Mouse (Mus musculus): ENCODE results near the gene Fam89b.
"Not testable (repeated sequence)": the region's sequence is repeated elsewhere in the genome, so short reads cannot be mapped to it uniquely, and the experiment has no call there.

Fam89b gene

GRCm38 (mm10) chr19:5713730-5714129 is 15.7 kb downstream of the Fam89b start:
- in situ Hi-C loops (cut with MboI; ENCODE audit: low sequenced_read_pairs): no loop called here

DNA sequence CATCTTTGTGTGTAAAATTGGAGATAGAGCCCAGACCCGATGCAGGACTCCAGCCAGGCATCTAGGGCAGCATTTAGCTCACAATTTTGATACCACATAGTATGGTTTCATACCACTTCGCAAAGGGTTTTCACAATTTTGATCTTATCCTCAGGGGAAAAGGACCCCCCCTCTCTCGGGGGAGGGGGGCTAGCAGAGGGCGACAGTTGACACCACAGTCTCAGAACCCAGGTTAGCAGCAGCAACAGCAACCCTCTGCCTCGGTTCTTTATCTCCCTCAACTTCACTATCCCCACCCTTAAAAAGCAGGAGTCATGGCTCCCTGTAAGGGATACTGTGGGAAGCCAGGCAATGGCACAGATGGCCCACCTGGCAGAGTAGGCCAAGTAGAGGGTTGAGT is 16.2 kb downstream of the Fam89b start:
- in situ Hi-C loops (cut with MboI; ENCODE audit: low sequenced_read_pairs): no loop called here

GRCm38 (mm10) chr19:5711907-5712460 is 17.5 kb downstream of the Fam89b start:
- in situ Hi-C loops (cut with MboI; ENCODE audit: low sequenced_read_pairs): no loop called here

GRCm38 (mm10) chr19:5711218-5711617 is 18.2 kb downstream of the Fam89b start:
- in situ Hi-C loops (cut with MboI; ENCODE audit: low sequenced_read_pairs): no loop called here

- in situ Hi-C loops (cut with MboI; ENCODE audit: low sequenced_read_pairs): no loop called here
Observed at GRCm38 (mm10) chr19:5710581-5710980, 18.9 kb downstream of the Fam89b start.

GRCm38 (mm10) chr19:5710068-5710467 is 19.4 kb downstream of the Fam89b start:
- in situ Hi-C loops (cut with MboI; ENCODE audit: low sequenced_read_pairs): no loop called here

DNA sequence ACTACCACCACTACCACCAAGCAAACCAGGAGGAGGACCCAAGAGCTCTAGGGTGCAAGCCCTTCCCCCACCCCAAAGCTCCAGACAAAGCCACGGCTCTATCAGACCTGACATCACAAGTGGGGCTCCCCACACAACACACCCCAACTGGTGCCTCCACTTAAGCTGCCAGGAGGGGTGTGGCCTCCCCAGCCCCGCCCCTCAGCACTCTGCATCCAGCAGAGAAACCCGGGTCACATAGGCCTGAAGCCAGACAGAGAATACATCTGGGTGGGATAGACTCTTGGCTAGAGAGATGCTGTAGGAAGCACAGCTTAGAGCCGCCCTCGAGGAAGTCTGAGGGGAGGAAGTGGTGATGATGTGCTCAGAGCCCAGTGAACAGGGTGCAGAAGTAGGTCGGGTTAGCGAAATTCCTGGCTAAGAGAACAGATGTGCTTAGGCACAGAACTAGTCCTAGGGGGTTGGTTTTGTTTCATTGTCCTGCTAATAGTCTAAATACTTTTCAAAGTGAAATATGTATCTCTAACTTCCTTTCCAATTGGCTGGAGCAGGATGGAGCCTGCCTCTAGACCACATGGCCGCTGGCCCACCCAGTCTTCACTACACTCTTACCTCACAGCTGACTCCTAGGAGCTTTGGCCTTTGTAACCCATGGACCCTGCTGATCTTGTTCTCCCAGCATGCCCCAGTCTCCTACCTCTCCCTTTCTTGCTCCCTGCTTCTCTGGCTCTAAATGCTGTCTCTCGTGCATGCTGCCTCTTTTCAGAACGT is 24.5 kb downstream of the Fam89b start:
- in situ Hi-C loops (cut with MboI; ENCODE audit: low sequenced_read_pairs): no loop called here

- in situ Hi-C loops (cut with MboI; ENCODE audit: low sequenced_read_pairs): no loop called here
Observed at GRCm38 (mm10) chr19:5704163-5704800, 25.2 kb downstream of the Fam89b start, which contains the start of gene Kcnk7. Kcnk7 (plus strand) TSS chr19:5704367.

- in situ Hi-C loops (cut with MboI; ENCODE audit: low sequenced_read_pairs): no loop called here
Observed at GRCm38 (mm10) chr19:5695849-5696462, 33.5 kb downstream of the Fam89b start.

- in situ Hi-C loops (cut with MboI; ENCODE audit: low sequenced_read_pairs): no loop called here
Observed at GRCm38 (mm10) chr19:5693801-5694200, 35.7 kb downstream of the Fam89b start.

GRCm38 (mm10) chr19:5692913-5693396 is 36.5 kb downstream of the Fam89b start:
- in situ Hi-C loops (cut with MboI; ENCODE audit: low sequenced_read_pairs): no loop called here

- in situ Hi-C loops (cut with MboI; ENCODE audit: low sequenced_read_pairs): no loop called here
Observed at GRCm38 (mm10) chr19:5692086-5692912, 37.2 kb downstream of the Fam89b start.

DNA sequence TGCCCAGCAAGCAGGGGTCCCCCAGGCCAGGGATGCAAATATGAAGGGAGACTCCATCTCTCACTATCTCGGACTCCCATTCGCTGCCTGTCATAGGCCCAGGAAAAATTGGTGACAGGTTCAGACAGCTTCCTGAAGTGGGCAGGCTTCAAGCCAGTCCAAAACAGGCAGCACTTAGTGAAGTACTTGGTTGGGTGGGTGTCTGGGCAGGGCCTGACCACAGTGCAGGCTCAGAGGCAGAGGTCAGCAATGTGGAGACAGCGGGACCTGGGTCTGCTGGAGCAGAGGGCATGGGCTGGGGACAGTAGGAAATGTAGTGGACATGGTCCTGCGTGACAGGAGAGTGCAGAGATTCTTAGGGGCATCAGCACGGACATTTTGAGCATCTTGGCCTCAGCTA is 37.9 kb downstream of the Fam89b start:
- in situ Hi-C loops (cut with MboI; ENCODE audit: low sequenced_read_pairs): no loop called here

DNA sequence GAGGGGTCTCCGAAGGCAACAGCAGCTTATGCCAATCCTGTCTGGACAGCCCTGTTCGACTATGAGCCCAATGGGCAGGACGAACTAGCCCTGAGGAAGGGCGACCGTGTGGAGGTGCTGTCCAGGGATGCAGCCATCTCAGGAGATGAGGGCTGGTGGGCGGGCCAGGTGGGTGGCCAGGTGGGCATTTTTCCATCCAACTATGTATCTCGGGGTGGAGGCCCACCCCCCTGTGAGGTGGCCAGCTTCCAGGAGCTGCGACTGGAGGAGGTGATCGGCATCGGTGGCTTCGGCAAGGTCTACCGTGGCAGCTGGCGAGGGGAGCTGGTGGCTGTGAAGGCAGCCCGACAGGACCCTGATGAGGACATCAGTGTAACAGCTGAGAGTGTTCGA is 39.1 kb downstream of the Fam89b start:
- in situ Hi-C loops (cut with MboI; ENCODE audit: low sequenced_read_pairs): no loop called here

DNA sequence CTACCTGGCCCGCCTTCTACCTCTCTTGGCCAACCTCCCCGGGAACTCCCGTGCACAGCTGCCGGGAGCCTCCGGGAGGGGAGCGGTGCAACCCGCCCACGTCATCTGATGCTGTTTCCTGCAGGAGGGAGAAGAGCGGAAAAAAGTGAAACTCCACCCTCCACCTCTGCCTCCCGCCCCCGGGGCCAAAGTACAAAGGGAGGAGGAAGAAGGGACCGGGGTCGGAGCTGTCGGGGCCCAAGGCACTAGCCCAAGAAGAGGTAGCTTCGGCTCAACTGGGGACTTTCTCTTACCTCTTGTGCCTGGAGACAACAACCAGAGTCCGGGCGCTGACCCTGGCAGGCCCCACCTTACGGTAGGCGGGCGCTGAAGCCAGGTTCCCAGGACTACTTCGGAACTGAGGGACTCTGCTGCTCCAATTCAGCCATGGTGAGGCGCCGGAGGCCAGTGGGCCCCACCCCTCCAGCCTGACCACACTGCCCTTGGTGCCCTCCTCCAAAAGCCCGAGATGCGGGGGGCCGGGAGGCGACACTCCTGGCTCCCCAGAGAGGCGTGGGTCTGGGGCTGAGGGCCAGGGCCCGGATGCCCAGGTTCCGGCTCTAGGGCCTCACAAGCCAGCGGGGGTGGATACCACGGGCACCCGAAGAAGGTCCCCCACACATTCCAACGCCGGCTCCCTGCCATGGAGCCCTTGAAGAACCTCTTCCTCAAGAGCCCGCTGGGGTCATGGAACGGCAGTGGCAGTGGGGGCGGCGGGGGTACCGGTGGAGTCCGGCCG is 39.7 kb downstream of the Fam89b start:
- in situ Hi-C loops (cut with MboI; ENCODE audit: low sequenced_read_pairs): no loop called here

- in situ Hi-C loops (cut with MboI; ENCODE audit: low sequenced_read_pairs): no loop called here
Observed at GRCm38 (mm10) chr19:5689088-5689428, 40.4 kb downstream of the Fam89b start.

DNA sequence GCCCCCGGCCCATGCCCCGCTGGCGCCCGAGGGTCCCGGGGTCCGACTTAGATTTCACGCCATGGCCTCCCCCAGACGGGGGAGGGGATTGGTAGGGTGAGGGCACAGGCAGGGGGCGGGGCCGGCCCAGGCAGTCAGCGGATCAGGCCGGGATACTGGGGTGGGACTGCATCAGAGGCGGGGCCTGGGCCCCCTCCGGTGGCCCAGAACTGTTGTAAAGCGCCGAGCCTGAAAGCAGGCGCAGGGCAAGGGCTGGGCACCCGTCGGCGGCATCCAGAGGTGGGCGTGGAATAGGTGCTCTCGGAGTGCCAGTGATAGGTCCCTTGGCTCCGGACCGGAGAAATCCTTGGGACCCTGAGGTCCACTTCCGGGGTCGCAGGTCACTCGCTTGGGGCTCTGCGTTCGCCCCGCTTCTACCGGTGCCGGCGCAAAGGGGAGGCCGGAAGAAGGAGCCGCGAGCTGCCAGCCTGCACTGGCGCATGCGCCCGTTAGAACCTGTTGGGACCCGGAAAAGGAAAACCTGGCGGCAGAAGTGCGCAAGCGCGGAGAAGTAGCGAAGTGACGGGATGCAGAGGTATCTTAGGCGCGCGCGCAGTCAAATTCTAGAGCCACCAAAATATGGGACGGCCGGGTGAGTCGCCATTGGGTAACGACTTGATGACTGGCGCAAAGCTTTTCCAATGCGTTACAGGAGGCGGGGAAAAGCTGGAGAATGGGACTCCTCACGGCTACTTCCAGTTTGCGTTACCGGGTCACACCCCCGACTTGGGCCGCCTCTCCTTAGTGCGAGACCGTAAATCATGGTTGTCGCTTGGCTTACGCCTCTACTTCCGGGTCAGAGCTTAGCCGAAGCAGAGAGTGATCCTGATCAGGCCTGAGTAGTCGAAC is 41.0 kb downstream of the Fam89b start, which contains the start of the genes Map3k11 and Pcnx3:
Gene Map3k11 (plus strand): TSS at position 543 of the 888 bp plus-strand sequence.
Gene Pcnx3 (minus strand): TSS at position 709 of the 888 bp plus-strand sequence.
- in situ Hi-C loops (cut with MboI; ENCODE audit: low sequenced_read_pairs): no loop called here

DNA sequence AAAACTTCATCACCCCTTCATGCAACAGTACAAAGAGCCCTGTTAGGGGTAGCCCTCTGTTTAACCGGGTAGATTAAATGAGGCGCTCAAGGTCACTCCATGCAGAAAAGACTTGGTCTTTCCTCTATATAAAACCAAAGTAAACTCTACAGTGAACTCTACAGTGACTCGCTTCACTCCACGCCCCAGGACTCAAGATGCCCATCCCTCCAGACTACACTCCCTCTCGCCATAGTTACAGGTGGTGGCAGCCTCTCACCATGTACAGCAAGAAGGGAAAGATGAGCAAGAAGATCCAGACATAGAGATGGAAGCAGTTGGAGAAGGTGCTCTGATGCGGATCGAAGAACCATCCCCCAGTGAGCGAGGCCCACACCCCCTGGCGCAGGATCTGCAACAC is 41.7 kb downstream of the Fam89b start:
- in situ Hi-C loops (cut with MboI; ENCODE audit: low sequenced_read_pairs): no loop called here

DNA sequence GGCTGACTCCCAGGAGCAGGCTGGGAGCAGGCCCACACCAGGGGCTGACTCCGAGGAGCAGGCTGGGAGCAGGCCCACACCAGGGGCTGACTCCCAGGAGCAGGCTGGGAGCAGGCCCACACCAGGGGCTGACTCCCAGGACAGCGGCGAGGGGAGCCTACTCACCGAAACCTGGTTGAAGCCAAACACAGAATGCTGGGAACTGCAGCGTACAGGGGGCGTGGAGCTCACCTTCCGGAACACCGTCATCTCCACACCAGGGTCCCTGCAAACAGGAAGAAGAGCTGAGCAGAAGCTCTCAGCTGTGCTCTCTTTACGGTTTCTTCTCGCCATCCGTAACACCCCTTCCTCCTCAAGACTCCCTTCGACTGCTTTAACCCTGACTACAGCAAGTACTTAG is 42.5 kb downstream of the Fam89b start:
- in situ Hi-C loops (cut with MboI; ENCODE audit: low sequenced_read_pairs): not testable (repeated sequence)
